Mouse (Mus musculus): Measurements from ENCODE around the gene Pde7b.

The Pde7b gene

DNA sequence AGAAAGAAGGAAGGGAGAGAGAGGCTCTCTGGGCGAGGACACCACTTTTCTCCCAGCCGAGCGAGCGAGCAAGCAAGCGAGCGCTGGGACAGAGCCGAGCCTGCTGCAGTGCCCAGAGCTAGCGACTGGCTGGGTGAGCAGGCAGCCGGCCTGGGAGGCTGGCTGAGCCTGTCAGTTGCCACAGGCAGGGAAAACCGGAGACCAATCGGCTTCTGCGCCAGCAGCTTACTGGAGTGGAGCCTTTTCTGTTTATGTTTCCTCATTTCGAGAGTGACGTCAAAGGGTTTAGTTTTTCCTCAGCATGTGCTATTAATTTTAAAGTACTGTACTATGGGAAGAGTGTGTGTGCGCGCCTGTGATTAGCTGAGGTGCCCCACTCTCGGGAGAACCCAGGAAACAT is at the start of gene Pde7b:
TSS of gene Pde7b (minus strand) at position 173 of the 400 bp plus-strand sequence.
- peak; percentile 14 to 26 for DNase-seq

DNA sequence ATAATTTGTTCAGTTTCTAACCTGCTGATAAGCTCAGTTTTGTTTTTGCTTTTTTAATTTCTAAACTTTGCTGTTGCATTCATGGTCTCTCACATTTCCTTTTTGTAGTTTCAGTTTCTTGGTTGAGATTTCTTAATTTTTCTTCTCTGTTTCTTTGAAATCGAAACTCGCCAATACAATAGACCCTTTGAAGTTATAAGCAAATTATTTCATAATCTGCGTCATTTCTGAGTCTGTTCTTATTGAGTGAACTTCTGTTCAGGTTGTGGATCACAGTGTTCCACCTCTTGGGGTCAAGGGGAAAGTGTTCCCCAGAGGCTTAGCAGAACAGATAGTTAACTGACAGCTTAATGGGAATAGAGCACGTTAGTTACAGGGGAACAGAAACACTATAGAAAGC is 47.2 kb upstream of the Pde7b start:
- DNase-seq: no peak

DNA sequence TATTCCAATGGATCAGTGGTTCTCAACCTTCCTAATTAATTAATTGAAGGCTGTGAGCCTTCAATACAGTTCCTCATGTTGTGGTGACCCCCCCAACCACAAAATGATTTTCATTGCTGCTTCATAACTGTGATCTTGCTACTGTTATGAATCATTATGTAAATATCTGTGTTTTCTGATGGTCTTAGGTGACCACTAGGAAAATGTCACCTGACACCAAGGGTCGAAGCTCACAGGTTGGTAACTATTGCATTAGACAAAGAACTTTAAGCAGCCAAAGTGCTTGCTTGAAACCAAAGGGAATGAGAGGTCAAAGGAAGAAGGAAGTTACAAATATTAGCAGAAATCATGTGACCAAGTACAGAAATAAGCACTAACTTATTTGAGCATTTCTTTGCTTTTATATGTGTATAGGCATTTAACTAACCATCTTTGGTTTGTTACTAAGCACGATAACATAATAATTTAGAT is 45.6 kb upstream of the Pde7b start:
- DNase-seq: no peak

DNA sequence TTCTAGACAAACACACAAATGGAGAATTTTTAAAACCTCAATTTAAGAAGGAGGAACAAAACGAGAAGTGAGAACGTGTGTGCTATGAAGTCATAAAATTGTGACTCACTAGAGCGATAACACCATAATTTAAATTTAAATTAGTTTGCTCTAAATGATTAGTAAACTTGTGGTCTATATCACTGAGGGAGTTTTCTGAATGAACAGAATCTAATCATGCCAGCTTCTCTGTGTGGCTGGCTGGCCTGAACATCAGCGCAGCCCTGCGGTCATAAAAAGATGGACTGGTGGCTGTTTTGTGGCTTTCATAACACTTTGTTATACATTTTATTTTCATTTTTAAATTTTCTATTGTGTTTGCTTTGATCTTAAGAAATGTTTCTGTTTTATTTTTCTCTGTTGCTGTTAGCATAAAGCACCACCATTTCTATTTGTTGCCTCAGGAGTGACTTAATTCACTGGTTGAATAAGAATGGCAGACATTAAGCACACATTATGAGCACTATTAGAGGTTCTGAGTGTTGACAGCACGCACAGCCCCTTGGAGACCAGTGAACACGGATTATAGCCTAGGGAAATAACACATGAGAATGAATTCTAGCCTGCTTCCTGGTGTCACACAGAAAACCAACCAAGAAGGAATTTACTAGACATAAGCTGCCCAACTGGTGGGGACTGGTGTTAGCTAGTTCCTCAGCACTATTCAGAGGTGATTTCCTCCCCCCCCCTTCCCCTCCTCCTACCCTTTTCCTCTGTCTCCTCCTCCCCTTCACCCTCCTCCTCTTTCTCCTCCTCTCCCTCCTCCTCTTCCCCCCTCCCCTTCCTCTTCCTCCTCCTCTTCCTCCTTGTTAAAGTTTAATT is 44.9 kb upstream of the Pde7b start:
- no peak for DNase-seq

DNA sequence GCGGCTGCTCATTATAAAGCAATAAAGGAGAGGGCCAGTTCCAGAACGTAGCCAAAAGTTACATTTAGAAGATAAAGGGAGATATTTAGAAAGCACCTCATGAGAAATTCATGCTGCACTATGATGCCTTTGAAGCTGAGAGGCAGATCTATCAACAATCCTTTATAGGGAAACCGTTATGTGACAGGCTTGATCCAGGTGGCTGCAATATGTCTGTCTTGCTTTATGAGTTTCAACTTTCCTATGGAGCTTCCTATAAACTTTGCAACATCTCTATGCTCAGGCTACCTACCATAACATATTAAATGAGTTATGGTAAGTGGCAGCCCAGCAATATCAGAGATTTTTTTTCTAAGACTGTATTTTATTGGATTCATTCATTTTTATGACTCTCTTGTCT is 39.5 kb upstream of the Pde7b start:
- no peak for DNase-seq

DNA sequence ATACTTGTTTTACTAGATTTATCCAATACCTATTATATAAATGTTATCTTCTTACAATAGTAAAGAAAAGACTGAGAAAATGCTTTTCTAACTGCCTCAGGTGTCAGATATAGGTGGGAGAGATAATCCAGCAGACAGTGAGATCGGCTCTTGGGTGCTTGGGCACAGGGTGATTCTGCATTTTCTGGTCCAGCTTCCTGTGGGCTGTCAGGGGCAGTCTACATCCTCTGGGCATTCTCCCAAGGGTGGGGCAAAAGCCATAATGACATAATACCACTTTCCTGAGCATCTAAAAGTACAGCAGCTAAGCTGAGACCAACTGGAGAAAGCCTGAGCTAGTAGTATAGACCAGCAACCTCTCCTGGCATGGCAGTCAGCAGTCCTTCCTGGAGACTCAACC is 34.1 kb upstream of the Pde7b start:
- no peak for DNase-seq

DNA sequence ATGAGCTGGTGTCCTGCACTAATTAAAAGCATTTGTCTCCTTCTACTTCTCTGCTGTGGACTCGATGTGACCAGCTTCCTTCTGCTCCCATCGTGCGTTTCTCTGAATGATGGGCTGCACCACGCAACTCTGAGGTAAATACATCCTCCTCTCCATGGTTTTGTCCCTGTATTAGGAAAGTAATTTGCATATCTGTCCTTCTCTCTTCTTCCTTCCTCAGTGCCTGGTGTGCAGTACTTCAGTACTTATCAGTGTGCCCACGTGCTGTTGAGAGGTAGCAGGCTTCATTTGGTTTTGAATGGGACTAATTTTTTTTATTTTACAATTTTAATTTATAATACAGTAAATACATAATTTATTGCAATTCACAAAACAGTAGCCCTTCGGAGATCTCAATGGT is 33.4 kb upstream of the Pde7b start:
- no peak for DNase-seq

DNA sequence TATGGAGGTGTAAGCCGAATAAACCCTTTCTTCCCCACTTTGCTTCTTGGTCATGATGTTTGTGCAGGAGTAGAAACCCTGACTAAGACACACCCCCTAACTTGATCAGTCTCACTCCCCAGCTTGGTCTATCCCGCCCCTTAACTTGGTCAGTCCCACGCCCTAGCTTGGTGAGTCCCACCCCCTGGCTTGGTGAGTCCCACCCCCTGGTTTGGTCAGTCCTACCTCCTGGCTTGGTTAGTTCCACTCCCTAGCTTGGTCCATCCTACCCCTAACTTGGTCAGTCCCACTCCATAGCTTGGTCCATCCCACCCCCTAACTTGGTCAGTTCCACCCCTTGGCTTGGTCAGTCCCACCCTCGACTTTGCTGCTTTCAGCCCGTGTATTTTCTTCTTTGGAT is 31.3 kb upstream of the Pde7b start:
- no peak for DNase-seq

DNA sequence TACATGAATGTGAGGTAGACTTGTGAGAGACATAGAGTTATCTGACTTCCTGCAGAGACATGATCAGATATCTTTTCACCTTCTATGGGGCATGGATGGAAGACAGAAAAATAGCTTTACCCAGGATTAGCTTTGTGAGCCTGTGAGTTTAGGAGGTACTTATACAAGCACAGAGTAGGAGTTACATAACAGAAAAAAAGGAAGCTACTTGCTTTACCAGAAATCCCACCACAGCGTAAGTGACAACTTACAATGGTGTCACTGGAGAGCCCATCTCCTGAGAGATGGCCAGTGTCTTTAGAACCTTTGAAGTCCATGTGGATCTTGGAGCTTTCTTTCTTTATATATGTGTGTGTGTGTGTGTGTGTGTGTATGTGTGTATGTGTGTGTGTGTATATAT is 28.0 kb upstream of the Pde7b start:
- DNase-seq: no peak

DNA sequence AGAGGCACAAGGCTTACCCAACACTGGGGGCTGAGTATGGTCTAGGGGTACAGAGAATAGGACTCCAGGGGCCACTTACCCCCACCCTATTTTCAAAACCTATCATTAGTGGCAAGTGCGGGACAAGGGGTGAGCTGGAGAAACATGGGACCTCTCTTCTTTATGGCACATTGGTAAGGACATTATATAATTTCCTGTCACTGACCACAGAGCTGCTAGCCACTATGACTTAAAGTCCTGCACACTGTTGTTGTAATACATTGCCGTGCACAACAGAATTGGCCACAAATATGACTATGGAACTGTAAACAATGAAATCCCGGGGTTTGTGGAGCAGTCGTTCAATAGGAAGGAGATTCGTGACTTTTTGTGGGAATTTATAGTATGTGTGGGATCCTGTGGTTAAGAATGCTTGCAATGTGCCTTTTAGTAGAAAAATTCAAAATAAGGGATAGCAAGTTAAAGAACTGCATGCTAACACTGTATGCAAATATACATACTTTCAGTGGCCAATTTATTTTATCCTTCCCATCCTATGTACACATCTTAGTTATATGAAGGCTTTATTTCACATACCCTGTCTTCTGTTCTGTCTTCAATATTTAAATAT is 25.9 kb upstream of the Pde7b start:
- DNase-seq: no peak

DNA sequence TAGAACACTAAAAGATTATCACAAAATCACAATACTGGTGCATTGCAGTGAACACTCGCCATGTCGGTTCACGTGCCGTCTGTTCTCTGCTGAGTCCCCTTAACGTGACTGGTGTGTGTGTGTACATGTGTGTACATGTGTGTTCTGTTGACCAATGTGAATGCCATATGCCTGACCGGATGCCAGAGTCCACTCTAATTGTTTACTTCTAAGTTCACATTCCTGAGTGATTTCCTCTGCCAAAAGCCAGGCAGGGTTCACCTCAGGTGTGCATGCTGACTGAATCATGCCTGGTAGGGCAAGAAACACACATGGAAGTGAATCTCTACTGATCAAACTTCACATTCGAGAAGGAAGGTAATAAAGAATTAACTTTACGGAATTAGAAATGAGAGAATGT is 24.1 kb upstream of the Pde7b start:
- DNase-seq: no peak

DNA sequence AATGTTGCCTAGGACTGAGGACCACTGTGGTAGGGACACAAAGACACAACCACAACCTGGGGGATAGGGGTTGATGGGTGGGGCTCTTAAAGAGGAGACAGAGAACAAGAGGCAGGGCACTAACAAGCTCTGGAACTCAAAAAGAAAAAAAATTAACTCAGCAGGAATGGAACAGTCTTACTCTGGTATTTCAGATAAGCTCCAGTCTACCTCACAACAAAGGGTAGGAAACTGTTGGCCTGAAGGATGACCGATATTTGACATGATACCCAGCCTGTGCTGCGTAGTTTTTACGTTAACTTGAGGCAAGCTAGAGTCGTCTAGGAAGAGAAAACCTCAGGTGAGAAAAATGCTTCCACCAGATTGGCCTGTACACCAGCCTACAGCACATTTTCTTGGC is 22.4 kb upstream of the Pde7b start:
- no peak for DNase-seq

DNA sequence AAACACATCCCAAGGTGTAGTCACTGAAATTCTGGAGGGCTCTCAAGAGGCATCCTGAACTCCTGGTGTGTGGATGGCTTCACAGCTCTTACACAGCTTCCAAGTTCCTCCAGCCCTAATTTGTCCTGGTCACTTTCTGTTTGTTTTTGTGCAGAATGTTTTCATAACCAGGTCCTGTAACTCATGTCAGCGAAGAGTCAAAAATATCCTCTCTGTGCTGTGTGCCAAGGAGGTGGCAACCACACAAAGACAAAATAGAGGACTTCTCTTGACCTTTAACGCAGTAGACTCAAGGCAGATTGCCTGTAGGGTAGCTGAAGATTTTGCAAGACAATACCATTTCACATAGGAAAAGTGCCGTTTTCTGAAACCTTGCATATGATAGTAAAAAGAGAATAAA is 14.9 kb upstream of the Pde7b start:
- DNase-seq: no peak

DNA sequence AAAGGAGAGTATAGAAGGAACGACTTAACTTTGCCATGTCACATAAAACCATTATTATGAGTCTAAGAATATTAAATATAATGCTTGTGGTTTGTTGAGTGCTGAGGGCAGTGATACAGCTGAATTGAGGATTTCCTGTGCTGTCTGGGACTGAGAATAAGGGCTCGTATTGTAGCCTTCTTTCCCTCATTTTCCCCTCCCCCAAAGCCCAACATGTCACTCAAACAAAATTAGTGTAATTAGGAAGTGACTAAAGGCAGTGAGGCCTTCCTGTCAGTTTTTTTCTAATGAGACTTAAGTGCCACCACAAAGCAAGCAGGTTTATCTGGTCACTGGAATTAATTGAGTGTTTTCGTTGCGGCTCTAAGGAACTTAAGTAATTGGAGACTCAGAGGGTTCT is 12.3 kb upstream of the Pde7b start:
- no peak for DNase-seq

DNA sequence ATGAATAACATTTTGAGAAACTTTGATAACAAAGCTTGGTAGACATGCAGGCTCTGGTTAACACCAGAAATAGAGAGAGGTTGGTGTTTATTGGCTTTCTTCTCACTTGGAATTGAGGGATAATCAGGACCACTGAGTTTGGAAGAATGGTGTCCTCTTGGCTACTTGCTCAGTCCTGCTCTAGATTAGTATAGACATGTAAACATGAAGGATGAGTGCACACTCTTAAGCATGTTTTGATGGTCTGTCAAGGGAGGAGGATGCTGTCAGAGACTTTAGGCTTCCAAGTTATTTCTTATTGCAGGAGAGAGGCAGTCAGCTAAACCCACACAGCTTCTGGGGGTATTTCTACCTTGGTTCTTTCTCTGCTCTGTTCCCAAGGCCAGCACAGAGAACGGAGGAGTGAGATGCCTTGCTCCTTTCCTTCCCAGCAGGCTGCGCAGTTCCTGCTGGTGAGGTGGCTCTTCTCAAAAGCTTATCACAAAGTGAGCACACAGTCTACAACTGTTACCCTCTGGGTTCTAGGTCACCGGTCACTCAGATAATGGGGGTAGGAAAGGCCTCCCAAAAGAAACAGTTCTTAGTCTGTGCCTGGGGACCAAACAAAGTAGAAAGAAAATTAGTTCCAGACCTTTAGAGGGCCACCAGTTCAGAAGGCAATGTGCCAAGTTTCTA is 11.0 kb upstream of the Pde7b start:
- no peak for DNase-seq

DNA sequence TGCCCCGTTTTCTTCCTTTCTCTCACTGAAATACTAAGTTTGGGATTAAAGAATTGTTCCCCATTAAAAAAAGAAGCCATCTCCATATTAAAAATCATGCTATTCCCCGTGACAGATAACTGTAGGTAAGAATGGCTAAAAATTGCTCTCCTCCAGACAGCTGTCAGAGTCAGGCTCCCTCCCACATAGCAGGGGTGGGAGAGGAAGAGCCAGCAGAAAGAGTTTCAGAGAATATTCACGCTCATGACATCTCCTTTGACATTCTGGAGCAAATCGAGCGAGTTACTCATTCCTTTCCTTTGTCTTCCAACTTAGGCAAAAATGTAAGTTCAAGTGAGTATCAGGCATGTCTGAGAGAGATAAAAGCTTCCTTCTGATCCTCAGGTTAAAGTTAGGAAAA is 8.7 kb upstream of the Pde7b start:
- DNase-seq: no peak

DNA sequence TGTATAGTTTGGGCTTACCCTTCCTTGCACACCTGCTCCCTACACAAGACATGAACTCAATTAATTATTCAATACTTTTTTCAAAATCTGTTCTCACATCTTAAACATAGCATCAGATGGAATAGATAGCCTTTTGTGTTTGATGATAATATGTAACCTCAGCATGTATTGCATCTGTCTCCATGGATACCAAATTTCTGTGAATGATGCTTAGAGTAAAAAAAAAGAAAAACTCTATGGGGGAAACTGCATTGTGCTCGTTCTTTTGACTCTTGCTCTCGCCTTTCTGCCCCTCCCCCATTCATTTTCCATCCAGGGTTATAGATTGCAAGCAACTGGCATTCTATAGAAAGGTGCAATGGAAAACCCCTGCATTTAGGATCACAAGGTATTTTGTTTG is 7.3 kb upstream of the Pde7b start:
- no peak for DNase-seq

DNA sequence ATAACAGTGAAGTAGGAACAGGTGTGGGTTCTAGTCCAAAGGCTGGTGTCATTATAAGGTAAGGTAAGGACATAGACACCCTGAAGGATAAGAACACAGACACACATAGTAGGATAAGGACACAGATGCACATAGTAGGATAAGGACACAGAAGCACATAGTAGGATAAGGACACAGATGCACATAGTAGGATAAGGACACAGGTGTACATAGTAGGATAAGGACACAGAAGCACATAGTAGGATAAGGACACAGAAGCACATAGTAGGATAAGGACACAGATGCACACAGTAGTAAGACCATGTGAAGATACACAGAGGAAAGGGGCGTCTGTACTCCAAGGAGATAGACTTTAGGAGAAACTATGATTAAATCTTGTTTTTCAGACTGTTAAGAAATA is 5.2 kb upstream of the Pde7b start:
- no peak for DNase-seq

DNA sequence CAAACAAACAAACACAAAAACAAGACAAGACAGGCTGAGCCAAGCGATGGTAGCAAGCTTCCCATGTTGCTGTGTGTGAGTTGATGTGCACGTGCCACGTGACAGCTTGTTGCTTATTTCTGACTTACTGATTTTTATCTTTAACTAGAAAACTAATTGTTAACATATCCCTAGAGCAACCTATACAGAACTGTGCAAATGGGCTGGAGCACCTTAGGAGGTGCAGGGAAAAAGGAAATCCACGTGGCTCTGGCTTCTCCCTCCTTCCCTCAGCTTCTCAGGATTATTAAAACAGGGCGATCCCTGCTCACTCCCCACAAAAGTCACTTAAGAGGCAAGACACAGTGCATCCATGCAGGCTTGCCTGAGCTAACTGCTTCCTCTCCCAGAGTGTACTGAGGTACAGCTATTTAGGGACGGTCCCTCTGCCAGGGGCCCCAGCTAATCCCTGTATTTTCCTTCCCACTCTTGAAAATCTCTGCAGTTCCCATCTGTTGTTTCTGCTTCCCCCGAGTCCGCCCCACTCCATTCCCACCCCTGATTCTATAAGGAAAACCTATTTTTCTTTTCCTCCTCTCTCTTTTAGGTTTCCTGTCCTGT is 606 bp upstream of the Pde7b start:
- no peak for DNase-seq

DNA sequence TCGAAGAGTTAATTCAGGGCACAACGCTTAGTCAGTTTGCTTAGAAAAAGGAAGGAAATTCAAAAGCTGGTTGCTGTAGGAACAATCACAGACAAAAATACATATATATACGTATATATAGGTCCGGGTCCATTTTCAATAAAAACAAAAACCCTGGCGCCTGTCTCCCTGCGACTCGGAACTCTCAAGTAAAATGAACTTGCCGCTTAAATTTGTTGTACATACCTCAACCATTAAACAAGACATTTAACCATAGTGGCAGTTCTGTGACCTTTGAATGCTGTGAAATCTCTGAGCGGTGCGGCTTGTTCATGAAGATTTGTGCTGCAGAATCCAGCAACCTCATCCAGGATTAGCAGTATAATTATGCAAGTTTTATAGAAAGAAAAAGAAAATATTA is 427 bp downstream of the Pde7b start:
- DNase-seq: no peak

DNA sequence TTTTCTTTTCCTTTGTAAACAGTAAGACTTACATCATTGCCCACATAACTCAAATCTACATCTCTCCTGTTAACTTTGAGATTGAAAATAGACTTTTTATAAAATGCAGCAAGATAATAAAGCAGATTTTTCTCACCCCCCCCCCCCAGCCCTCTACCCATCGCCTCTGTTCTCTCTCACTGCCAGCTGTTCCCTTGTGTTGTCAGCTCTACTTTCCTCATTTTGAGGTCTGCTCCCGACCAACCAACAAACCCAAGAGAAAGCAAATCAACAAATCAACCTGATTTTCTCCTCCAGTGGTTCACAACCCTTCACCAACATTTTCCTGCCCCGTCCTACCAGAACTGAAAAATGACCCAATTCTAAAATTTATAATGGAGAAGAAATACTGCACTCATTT is 916 bp downstream of the Pde7b start:
- no peak for DNase-seq

DNA sequence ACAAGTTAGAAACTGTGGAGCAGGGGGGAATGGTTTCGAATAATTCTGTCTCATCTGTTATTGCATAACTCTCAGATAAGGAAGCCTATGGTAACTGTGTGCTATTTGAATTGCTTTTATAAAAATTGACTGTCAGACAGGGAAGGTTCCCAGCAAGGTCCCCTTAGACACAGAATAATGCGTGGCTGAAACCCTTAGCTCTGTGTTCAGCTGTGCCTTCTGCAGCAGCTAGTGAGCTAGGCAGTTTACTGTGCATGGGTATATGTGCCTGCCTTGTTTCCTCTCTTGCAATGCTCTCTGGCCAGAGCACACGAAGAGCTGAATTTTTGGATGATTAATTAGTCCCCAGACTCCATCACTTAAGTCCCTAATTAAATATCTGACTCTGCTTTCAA is 1.4 kb downstream of the Pde7b start:
- DNase-seq: no peak

DNA sequence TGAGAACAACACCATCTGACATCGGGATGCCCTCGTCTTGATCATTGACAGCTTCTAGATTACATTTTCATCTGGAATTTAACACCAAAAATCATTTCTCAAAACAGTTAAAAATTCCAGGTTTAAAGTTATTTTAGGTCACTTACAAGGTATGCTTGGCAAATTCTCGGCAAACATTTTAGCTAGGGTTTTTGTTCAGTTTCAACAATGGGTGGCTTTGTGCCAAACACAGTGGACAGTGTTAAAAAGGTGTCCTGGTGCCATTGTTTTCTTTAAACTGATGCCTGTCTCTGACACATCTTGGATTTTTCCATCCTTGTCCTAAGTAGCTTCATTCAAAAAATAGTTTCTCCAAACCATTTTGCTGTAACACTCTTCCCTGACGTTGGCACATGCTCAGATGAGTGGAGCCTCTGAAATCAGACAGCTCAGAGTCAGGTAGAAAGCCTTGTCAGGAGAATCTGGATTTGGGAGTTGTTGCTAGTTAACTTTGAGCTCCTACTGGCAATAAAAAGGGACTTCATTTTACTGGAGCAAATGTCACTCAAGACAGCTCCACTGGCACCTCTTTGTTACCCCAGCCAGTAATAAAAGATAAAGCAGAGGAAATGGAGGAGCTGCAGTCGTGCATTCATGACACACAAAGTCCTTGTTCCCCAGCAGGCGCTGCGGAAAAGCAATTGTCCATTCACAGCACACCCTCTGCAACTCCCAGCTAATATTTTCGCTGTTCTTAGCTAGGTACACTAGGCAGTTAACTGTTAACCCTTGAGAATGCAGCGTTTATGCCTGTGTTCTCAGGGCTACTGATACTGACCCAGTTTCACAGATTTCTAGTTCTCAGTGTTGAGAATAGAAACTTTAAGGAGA is 2.0 kb downstream of the Pde7b start:
- no peak for DNase-seq

Measured in thymus, adult 18-20 months (tissue).